ENCODE assay signal across 9 mouse cellular contexts in genomic region chr1:186712802-186713471, GRCm38 (mm10). TPM values are rescaled to one million over a fixed set of nuclear protein-coding genes. Genes with fewer than 3 reads are reported as not detected.
DNase-seq lines count a peak whose midpoint lies in the region; ATAC-seq and TF ChIP-seq lines count a peak whose summit lies in the region.
"Had no signal": no experiment of that assay in that cellular context is flagged by ENCODE, and none has a peak within 500 bp of the region (broad histone marks: within the 10 kb centered on the region; RNA-seq: fewer than 3 reads in every experiment).

No protein-coding gene starts in this region.

- no peaks in the 10 kb centered on the region for H3K27me3 ChIP-seq in lung, embryonic 14.5 days (ENCODE audit: insufficient read depth, low read length)
- H3K27me3 ChIP-seq in neural tube, embryonic 13.5 days: peaks cover under 1% of the 10 kb centered on the region; the same call in 1 of the 2 replicates
- H3K27me3 ChIP-seq: heart, embryonic 13.5 days had no signal

- no peaks in the 10 kb centered on the region for H3K9me3 ChIP-seq in lung, embryonic 14.5 days (ENCODE audit: low read depth, low read length)
- no peaks in the 10 kb centered on the region for H3K9me3 ChIP-seq in neural tube, embryonic 13.5 days
- H3K9me3 ChIP-seq: heart, embryonic 13.5 days had no signal

- H3K4me3 ChIP-seq in lung, embryonic 14.5 days (ENCODE audit: low read depth, low read length): no peak overlapping the region
- no peak overlapping the region for H3K4me3 ChIP-seq in neural tube, embryonic 13.5 days
- H3K4me3 ChIP-seq: heart, embryonic 13.5 days had no signal

- H3K36me3 ChIP-seq in lung, embryonic 14.5 days (ENCODE audit: insufficient read depth): peaks cover 15% of the 10 kb centered on the region
- peaks cover 18% of the 10 kb centered on the region for H3K36me3 ChIP-seq in neural tube, embryonic 13.5 days

- 0 out of 2 replicates have a peak, but pooled peaks cover 3% of the 10 kb centered on the region for H3K4me1 ChIP-seq in lung, embryonic 14.5 days (ENCODE audit: insufficient read depth)
- no peaks in the 10 kb centered on the region for H3K4me1 ChIP-seq in neural tube, embryonic 13.5 days (replicated peaks)
- H3K4me1 ChIP-seq: heart, embryonic 13.5 days had no signal

- peak; percentile 52 for DNase-seq in gastrocnemius, adult 18-20 months (ENCODE audit: low spot score)
- no peak for DNase-seq in gastrocnemius, adult 8-10 months (ENCODE audit: low spot score in 2 of 2)
- peak; percentile 90 for DNase-seq in lung, embryonic 14.5 days
- DNase-seq in lung, adult 18-20 months: no peak
- DNase-seq in adipocyte (ENCODE audit: low spot score): peak; percentile 76
- no peak for DNase-seq in urinary bladder, postnatal 36 days (ENCODE audit: low spot score in 2 of 2)

- no peak overlapping the region for H3K4me2 ChIP-seq in lung, embryonic 14.5 days
- H3K4me2 ChIP-seq in neural tube, embryonic 13.5 days: no peak overlapping the region
- H3K4me2 ChIP-seq: heart, embryonic 13.5 days had no signal

- H3K9ac ChIP-seq in lung, embryonic 14.5 days: no peak overlapping the region
- H3K9ac ChIP-seq in neural tube, embryonic 13.5 days: no peak overlapping the region
- H3K9ac ChIP-seq: heart, embryonic 13.5 days had no signal

- TF ChIP-seq CTCF in lung, embryonic 14.5 days (IDR thresholded peaks at IDR 0.05; ENCODE audit: low read depth): peak; percentile 81

- WGBS in lung, embryonic 14.5 days: 2% methylated on average over 3 of the region's 3 CpGs
- WGBS in neural tube, embryonic 13.5 days: under 1% methylated on average over 3 of the region's 3 CpGs

- no peak overlapping the region for H3K27ac ChIP-seq in lung, embryonic 14.5 days (ENCODE audit: low read depth)
- no peak overlapping the region for H3K27ac ChIP-seq in neural tube, embryonic 13.5 days (replicated peaks)
- H3K27ac ChIP-seq: heart, embryonic 13.5 days had no signal

- ATAC-seq in lung, embryonic 14.5 days (ENCODE audit: insufficient read depth): no peak
- ATAC-seq in hematopoietic stem cell, adult 5-6 weeks (replicated peaks in 1 of 2; ENCODE audit: insufficient read depth in 1 of 2, low FRiP score in 2 of 2, low TSS enrichment in 1 of 2, low read depth in 1 of 2, poor library complexity in 2 of 2, severe bottlenecking in 2 of 2): peak; percentile 17 to 56; a peak in 1 of 4 replicates
- peak; percentile 77 for ATAC-seq in neural tube, embryonic 13.5 days (ENCODE audit: low read depth)

RNA-seq across cellular contexts. Expression of gene Tgfb2, which starts 7.1 kb away (rescaled TPM):
- total RNA-seq in gastrocnemius, adult 18-20 months (2021): 10 to 100 TPM; 15.5 to 17.9 TPM
- 10 to 100 TPM; 18.5 to 23.3 (median 22.2) TPM for total RNA-seq in gastrocnemius, adult 8-10 months (2022)
- 83.9 and 86.5 TPM in 2 replicates for polyA plus RNA-seq in lung, embryonic 14.5 days (2014; fragmentation: Nextera tagmentation; extraction: Ambion mirVana)
- 0.05 TPM in 1 of 2 replicates, not detected in the other for total RNA-seq in hematopoietic stem cell, adult 5-6 weeks (2017)
- polyA plus RNA-seq in neural tube, embryonic 13.5 days (2015; fragmentation: Nextera tagmentation; extraction: Ambion mirVana): 24.0 and 33.0 TPM in 2 replicates

RNA-seq across cellular contexts. Expression of gene Rrp15, which starts 36.2 kb away (rescaled TPM):
- total RNA-seq in gastrocnemius, adult 18-20 months (2021): 10 to 100 TPM; 10.2 to 12.6 TPM
- 10 to 100 TPM in 2 of 4 experiments, 1 to 10 TPM in 2; 8.2 to 11.9 (median 10.1) TPM for total RNA-seq in gastrocnemius, adult 8-10 months (2022)
- 79.0 and 79.7 TPM in 2 replicates for polyA plus RNA-seq in lung, embryonic 14.5 days (2014; fragmentation: Nextera tagmentation; extraction: Ambion mirVana)
- total RNA-seq in hematopoietic stem cell, adult 5-6 weeks (2017): 100 and 144 TPM in 2 replicates
- polyA plus RNA-seq in neural tube, embryonic 13.5 days (2015; fragmentation: Nextera tagmentation; extraction: Ambion mirVana): 36.2 and 36.6 TPM in 2 replicates

Comparison
In these comparisons a context has a peak if more than half of its experiments do, and no peak if none do; other contexts are left out.
1. DNase-seq: peak in gastrocnemius, adult 18-20 months (single experiment), lung, embryonic 14.5 days (single experiment) and adipocyte (single experiment); none in gastrocnemius, adult 8-10 months (0 of 2), lung, adult 18-20 months (0 of 2) and urinary bladder, postnatal 36 days (0 of 2).
2. RNA of gene Tgfb2, which starts 7.1 kb away (total RNA-seq): 18.5 to 23.3 TPM in gastrocnemius, adult 8-10 months and 15.5 to 17.9 TPM in gastrocnemius, adult 18-20 months; 0.05 TPM in hematopoietic stem cell, adult 5-6 weeks; every median in the first group is over 10 times any median in the second.